Mouse (Mus musculus): ENCODE measurements around the gene Btc.

Gene Btc

GRCm38 (mm10) chr5:91402339-91403211, at the start of gene Btc:
Gene Btc, minus strand, starts transcription at chr5:91402994.
- DNase-seq (ENCODE audit: low spot score), result no peak

GRCm38 (mm10) chr5:91444981-91445517, 42.3 kb upstream of the Btc start:
- DNase-seq (ENCODE audit: low spot score), result no peak

- no peak for DNase-seq (ENCODE audit: low spot score)
These were observed 33.8 kb upstream of the Btc start for GRCm38 (mm10) chr5:91436563-91436962.

GRCm38 (mm10) chr5:91434723-91435658, 32.2 kb upstream of the Btc start:
- DNase-seq (ENCODE audit: low spot score), result no peak

GRCm38 (mm10) chr5:91428547-91428946, 25.8 kb upstream of the Btc start:
- no peak for DNase-seq (ENCODE audit: low spot score)

GRCm38 (mm10) chr5:91413814-91414213, 11.0 kb upstream of the Btc start:
- no peak for DNase-seq (ENCODE audit: low spot score)

GRCm38 (mm10) chr5:91404263-91404662, 1.5 kb upstream of the Btc start:
- no peak for DNase-seq (ENCODE audit: low spot score)

- DNase-seq (ENCODE audit: low spot score), result no peak
These were observed 487 bp upstream of the Btc start for GRCm38 (mm10) chr5:91403281-91403680.

- no peak for DNase-seq (ENCODE audit: low spot score)
These were observed 2.2 kb downstream of the Btc start for GRCm38 (mm10) chr5:91400493-91401096.

GRCm38 (mm10) chr5:91375467-91375866, 27.3 kb downstream of the Btc start:
- no peak for DNase-seq (ENCODE audit: low spot score)

GRCm38 (mm10) chr5:91368061-91368565, 34.7 kb downstream of the Btc start:
- DNase-seq (ENCODE audit: low spot score), result no peak

GRCm38 (mm10) chr5:91366925-91367324, 35.9 kb downstream of the Btc start:
- DNase-seq (ENCODE audit: low spot score), result no peak

- DNase-seq (ENCODE audit: low spot score), result no peak
These were observed 39.4 kb downstream of the Btc start for GRCm38 (mm10) chr5:91363274-91363991.

- no peak for DNase-seq (ENCODE audit: low spot score)
These were observed 50.1 kb downstream of the Btc start for GRCm38 (mm10) chr5:91352645-91353044.

- DNase-seq (ENCODE audit: low spot score), result no peak
These were observed 57.1 kb downstream of the Btc start for GRCm38 (mm10) chr5:91345681-91346080.

GRCm38 (mm10) chr5:91345064-91345463, 57.7 kb downstream of the Btc start:
- no peak for DNase-seq (ENCODE audit: low spot score)

GRCm38 (mm10) chr5:91341981-91342760, 60.6 kb downstream of the Btc start:
- DNase-seq (ENCODE audit: low spot score), result no peak

GRCm38 (mm10) chr5:91334227-91334626, 68.6 kb downstream of the Btc start:
- no peak for DNase-seq (ENCODE audit: low spot score)

- DNase-seq (ENCODE audit: low spot score), result no peak
These were observed 70.5 kb downstream of the Btc start for GRCm38 (mm10) chr5:91332079-91332865.

- no peak for DNase-seq (ENCODE audit: low spot score)
These were observed 81.0 kb downstream of the Btc start for GRCm38 (mm10) chr5:91321840-91322239.

Data from layer of hippocampus, adult 9-10 months (tissue).